Comparison of ENCODE assay signal across 10 mouse cellular contexts in the genomic region with DNA sequence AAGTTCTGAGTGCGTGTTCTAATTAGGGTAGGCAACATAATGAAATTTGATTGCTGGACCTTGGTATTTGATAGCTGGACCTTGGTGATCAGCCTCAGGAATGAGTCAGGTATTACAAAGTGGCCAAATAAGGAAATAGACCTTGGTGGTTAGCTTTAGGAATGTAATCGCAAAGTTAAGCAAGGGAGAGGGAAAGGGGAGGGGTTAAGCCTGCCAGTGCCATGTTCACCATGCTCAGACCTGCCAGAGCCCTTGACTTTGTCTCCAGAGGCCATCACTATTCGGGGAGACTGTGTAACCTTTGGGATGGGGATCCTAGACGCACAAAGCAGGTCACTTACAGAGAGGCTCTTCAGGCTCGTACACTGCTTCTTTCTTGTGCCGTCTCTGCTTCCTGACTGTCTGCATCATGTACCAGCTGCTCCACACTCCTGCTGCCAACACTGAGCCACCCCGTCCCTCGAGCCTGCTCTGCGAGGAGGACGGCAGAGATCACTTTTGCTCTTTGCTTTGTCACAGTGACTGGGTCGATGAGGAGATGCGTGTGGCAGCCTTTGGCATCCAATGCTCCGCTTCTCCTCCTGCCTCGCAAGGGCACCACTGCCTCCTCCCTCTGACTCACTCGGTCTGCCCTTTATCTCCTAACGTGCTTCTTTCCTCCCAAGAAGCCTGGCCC.
DNase-seq lines count a peak whose midpoint lies in the region; ATAC-seq and TF ChIP-seq lines count a peak whose summit lies in the region.
"Had no signal": no experiment of that assay in that cellular context is flagged by ENCODE, and none has a peak within 500 bp of the region (broad histone marks: within the 10 kb centered on the region; RNA-seq: fewer than 3 reads in every experiment).

No protein-coding gene starts in this region.

- H3K4me3 ChIP-seq in megakaryocyte, embryonic 14.5 days (replicated peaks) = peak overlapping the region; percentile 2
- H3K4me3 ChIP-seq in lung, postnatal 0 days (ENCODE audit: low read depth, low read length) = no peak overlapping the region
- no peak overlapping the region for H3K4me3 ChIP-seq in intestine, embryonic 16.5 days (ENCODE audit: low read length)
- H3K4me3 ChIP-seq: liver, embryonic 12.5 days; neural tube, embryonic 12.5 days had no signal

- no peak overlapping the region for H3K27ac ChIP-seq in lung, postnatal 0 days (ENCODE audit: low read length)
- H3K27ac ChIP-seq in intestine, embryonic 16.5 days (ENCODE audit: low read length) = no peak overlapping the region
- H3K27ac ChIP-seq: liver, embryonic 12.5 days; neural tube, embryonic 12.5 days had no signal

- no peak for TF ChIP-seq EP300 in lung, postnatal 0 days (IDR thresholded peaks at IDR 0.05)

- H3K9me3 ChIP-seq in megakaryocyte, embryonic 14.5 days = peaks cover 21% of the 10 kb centered on the region
- H3K9me3 ChIP-seq in lung, postnatal 0 days (ENCODE audit: low read length) = no peaks in the 10 kb centered on the region
- H3K9me3 ChIP-seq in intestine, embryonic 16.5 days (ENCODE audit: control insufficient read depth, low read length) = no peaks in the 10 kb centered on the region
- H3K9me3 ChIP-seq: neural tube, embryonic 12.5 days had no signal

- DNase-seq in brain, adult 2 months (ENCODE audit: low read depth, low spot score) = peak; percentile 85
- peak; percentile 58 for DNase-seq in layer of hippocampus, adult 9-11 months
- DNase-seq in right cerebral cortex, postnatal 14 days = peak; percentile 40
- no peak for DNase-seq in lung, postnatal 0 days (ENCODE audit: low spot score)
- DNase-seq in thymus, postnatal 25 days = no peak

- no peak overlapping the region for H3K9ac ChIP-seq in lung, postnatal 0 days (replicated peaks; ENCODE audit: low read depth)
- no peak overlapping the region for H3K9ac ChIP-seq in intestine, embryonic 16.5 days (ENCODE audit: low read depth, low read length)
- H3K9ac ChIP-seq: liver, embryonic 12.5 days; neural tube, embryonic 12.5 days had no signal

- H3K36me3 ChIP-seq in megakaryocyte, embryonic 14.5 days (replicated peaks; ENCODE audit: low read length) = no peaks in the 10 kb centered on the region
- H3K36me3 ChIP-seq in lung, postnatal 0 days (ENCODE audit: insufficient read depth, low read length) = no peaks in the 10 kb centered on the region
- H3K36me3 ChIP-seq in intestine, embryonic 16.5 days (ENCODE audit: control insufficient read depth, insufficient read depth, low read length) = no peaks in the 10 kb centered on the region
- H3K36me3 ChIP-seq: liver, embryonic 12.5 days had no signal

- H3K4me1 ChIP-seq in megakaryocyte, embryonic 14.5 days = no peaks in the 10 kb centered on the region
- no peaks in the 10 kb centered on the region for H3K4me1 ChIP-seq in lung, postnatal 0 days (ENCODE audit: insufficient read depth, low read depth, low read length)
- no peaks in the 10 kb centered on the region for H3K4me1 ChIP-seq in intestine, embryonic 16.5 days (ENCODE audit: control insufficient read depth, insufficient read depth, low read length)
- H3K4me1 ChIP-seq: liver, embryonic 12.5 days; neural tube, embryonic 12.5 days had no signal

- no peak for TF ChIP-seq CTCF in lung, postnatal 0 days (IDR thresholded peaks at IDR 0.05)

- ATAC-seq in megakaryocyte, adult 5-6 weeks (ENCODE audit: poor library complexity, severe bottlenecking) = no peak
- no peak for ATAC-seq in lung, postnatal 0 days
- ATAC-seq in intestine, embryonic 16.5 days = no peak
- ATAC-seq: liver, embryonic 12.5 days had no signal

- no peaks in the 10 kb centered on the region for H3K27me3 ChIP-seq in megakaryocyte, embryonic 14.5 days (replicated peaks)
- no peaks in the 10 kb centered on the region for H3K27me3 ChIP-seq in lung, postnatal 0 days (replicated peaks; ENCODE audit: insufficient read depth, low read length)
- no peaks in the 10 kb centered on the region for H3K27me3 ChIP-seq in intestine, embryonic 16.5 days (replicated peaks; ENCODE audit: control insufficient read depth, insufficient read depth, low read length)
- H3K27me3 ChIP-seq: liver, embryonic 12.5 days; neural tube, embryonic 12.5 days had no signal

- 73% methylated on average over 16 of the region's 16 CpGs for WGBS in lung, postnatal 0 days
- WGBS in intestine, embryonic 16.5 days = 75% methylated on average over 16 of the region's 16 CpGs

- no peak overlapping the region for H3K4me2 ChIP-seq in lung, postnatal 0 days (replicated peaks; ENCODE audit: low read depth, low read length)
- H3K4me2 ChIP-seq in intestine, embryonic 16.5 days (ENCODE audit: low read depth, low read length) = no peak overlapping the region
- H3K4me2 ChIP-seq: liver, embryonic 12.5 days; neural tube, embryonic 12.5 days had no signal

Comparison
In these comparisons a context has a peak if more than half of its experiments do, and no peak if none do; other contexts are left out.
1. DNase-seq: peak in brain, adult 2 months (single experiment), layer of hippocampus, adult 9-11 months (single experiment) and right cerebral cortex, postnatal 14 days (single experiment); none in lung, postnatal 0 days (single experiment) and thymus, postnatal 25 days (single experiment).